Mouse (Mus musculus): ENCODE data around the gene Mdk. TPM values are rescaled to one million over a fixed set of nuclear protein-coding genes. Genes with fewer than 3 reads are reported as not detected.

Mdk gene
- polyA plus RNA-seq, 1 experiment from 2014 or later = 256 TPM

- Histone ChIP-seq H3K9me3 (ENCODE audit: control insufficient read depth, low read length) (no peaks in the 10 kb centered on the region), H3K27me3 (replicated peaks; ENCODE audit: control insufficient read depth, insufficient read depth, low read length) (no peaks in the 10 kb centered on the region), H3K4me1 (replicated peaks; ENCODE audit: control insufficient read depth, insufficient read depth, low read length) (peaks cover 2% of the 10 kb centered on the region; the same call in 1 of the 2 replicates), H3K4me2 (ENCODE audit: low read length) (no peak overlapping the region), H3K9ac (replicated peaks; ENCODE audit: low read depth, low read length) (no peak overlapping the region), H3K4me3 (replicated peaks; ENCODE audit: low read length) (no peak overlapping the region), H3K27ac (ENCODE audit: low read length) (no peak overlapping the region), H3K36me3 (ENCODE audit: control insufficient read depth, insufficient read depth) (peaks cover 8% of the 10 kb centered on the region; the same call in 1 of the 2 replicates)
- ATAC-seq = no peak
- WGBS = 89% methylated on average over 15 of the region's 15 CpGs
Measured at GRCm38 (mm10) chr2:91939303-91939935, 7.3 kb upstream of the Mdk start.

- peaks cover 11% of the 10 kb centered on the region; the same call in 1 of the 2 replicates for H3K4me1 ChIP-seq (replicated peaks; ENCODE audit: control insufficient read depth, insufficient read depth, low read length)
- no peak overlapping the region for H3K9ac ChIP-seq (replicated peaks; ENCODE audit: low read depth, low read length)
- H3K9me3 ChIP-seq (ENCODE audit: control insufficient read depth, low read length) = no peaks in the 10 kb centered on the region
- H3K27me3 ChIP-seq (replicated peaks; ENCODE audit: control insufficient read depth, insufficient read depth, low read length) = no peaks in the 10 kb centered on the region
- H3K36me3 ChIP-seq (ENCODE audit: control insufficient read depth, insufficient read depth) = peaks cover 8% of the 10 kb centered on the region; the same call in 1 of the 2 replicates
- H3K4me2 ChIP-seq (ENCODE audit: low read length) = no peak overlapping the region
- no peak overlapping the region for H3K4me3 ChIP-seq (replicated peaks; ENCODE audit: low read length)
- no peak for ATAC-seq
- 88% methylated on average over 7 of the region's 7 CpGs for WGBS
- no peak overlapping the region for H3K27ac ChIP-seq (ENCODE audit: low read length)
Measured at GRCm38 (mm10) chr2:91936154-91936553, 4.1 kb upstream of the Mdk start.

DNA sequence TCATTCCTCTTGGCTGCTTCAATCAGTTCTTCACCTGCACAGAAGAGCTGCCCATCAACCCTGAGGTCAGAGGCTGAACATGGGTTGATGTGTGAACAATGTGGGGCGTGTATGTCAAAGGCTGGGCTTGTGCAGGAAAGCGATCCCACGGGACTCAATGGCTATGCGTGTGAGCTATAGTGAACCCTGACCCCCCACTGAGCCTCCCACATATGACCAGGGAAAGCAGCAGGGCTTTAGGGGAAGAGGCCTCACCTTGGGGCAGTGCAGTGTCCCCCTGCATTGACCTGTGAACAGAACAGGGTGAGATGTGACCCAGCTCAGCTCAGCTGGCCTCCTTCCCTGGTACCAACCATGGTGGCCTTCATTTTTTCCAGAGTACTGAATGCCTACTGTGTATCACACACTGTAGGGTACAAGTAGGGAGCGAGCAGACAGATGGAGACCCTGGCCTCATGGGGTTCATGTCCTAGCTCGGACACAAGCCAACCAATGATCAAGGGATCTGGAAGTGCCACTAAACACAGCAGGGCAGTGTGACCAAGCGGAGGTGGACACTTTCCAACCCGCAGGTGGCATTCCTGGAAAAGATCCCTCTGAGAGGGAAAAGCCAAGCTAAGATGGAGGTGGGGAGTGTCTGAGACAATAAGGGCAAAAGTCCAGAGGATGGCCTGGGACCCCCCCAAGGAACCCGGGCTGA lies 2.9 kb upstream of the Mdk start:
- Histone ChIP-seq H3K36me3 (ENCODE audit: control insufficient read depth, insufficient read depth) (peaks cover 8% of the 10 kb centered on the region; the same call in 1 of the 2 replicates), H3K4me2 (ENCODE audit: low read length) (no peak overlapping the region), H3K9ac (replicated peaks; ENCODE audit: low read depth, low read length) (no peak overlapping the region), H3K9me3 (ENCODE audit: control insufficient read depth, low read length) (no peaks in the 10 kb centered on the region), H3K27ac (ENCODE audit: low read length) (no peak overlapping the region), H3K27me3 (replicated peaks; ENCODE audit: control insufficient read depth, insufficient read depth, low read length) (no peaks in the 10 kb centered on the region), H3K4me1 (replicated peaks; ENCODE audit: control insufficient read depth, insufficient read depth, low read length) (peaks cover 23% of the 10 kb centered on the region), H3K4me3 (replicated peaks; ENCODE audit: low read length) (no peak overlapping the region)
- 87% methylated on average over 9 of the region's 9 CpGs for WGBS
- no peak for ATAC-seq

GRCm38 (mm10) chr2:91934016-91934415 lies 1.9 kb upstream of the Mdk start:
- Histone ChIP-seq H3K36me3 (ENCODE audit: control insufficient read depth, insufficient read depth) (peaks cover 6% of the 10 kb centered on the region; the same call in 1 of the 2 replicates), H3K27ac (ENCODE audit: low read length) (no peak overlapping the region), H3K9me3 (ENCODE audit: control insufficient read depth, low read length) (no peaks in the 10 kb centered on the region), H3K4me1 (replicated peaks; ENCODE audit: control insufficient read depth, insufficient read depth, low read length) (peaks cover 27% of the 10 kb centered on the region), H3K4me2 (ENCODE audit: low read length) (no peak overlapping the region), H3K27me3 (replicated peaks; ENCODE audit: control insufficient read depth, insufficient read depth, low read length) (no peaks in the 10 kb centered on the region), H3K9ac (replicated peaks; ENCODE audit: low read depth, low read length) (no peak overlapping the region), H3K4me3 (replicated peaks; ENCODE audit: low read length) (no peak overlapping the region)
- no peak for ATAC-seq
- 67% methylated on average over 8 of the region's 8 CpGs for WGBS

- peaks cover 4% of the 10 kb centered on the region; the same call in 1 of the 2 replicates for H3K36me3 ChIP-seq (ENCODE audit: control insufficient read depth, insufficient read depth)
- no peak overlapping the region for H3K27ac ChIP-seq (ENCODE audit: low read length)
Measured at GRCm38 (mm10) chr2:91933471-91933870, 1.4 kb upstream of the Mdk start.

GRCm38 (mm10) chr2:91932737-91933350 lies 747 bp upstream of the Mdk start:
- 15% methylated on average over 6 of the region's 6 CpGs for WGBS

More at GRCm38 (mm10) chr2:91933471-91933870, 1.4 kb upstream of the Mdk start:
- H3K4me2 ChIP-seq (ENCODE audit: low read length) = no peak overlapping the region
- H3K4me3 ChIP-seq (replicated peaks; ENCODE audit: low read length) = no peak overlapping the region
- ATAC-seq = no peak
- WGBS = 39% methylated on average over 9 of the region's 9 CpGs
- peaks cover 27% of the 10 kb centered on the region for H3K4me1 ChIP-seq (replicated peaks; ENCODE audit: control insufficient read depth, insufficient read depth, low read length)
- H3K9me3 ChIP-seq (ENCODE audit: control insufficient read depth, low read length) = no peaks in the 10 kb centered on the region
- H3K27me3 ChIP-seq (replicated peaks; ENCODE audit: control insufficient read depth, insufficient read depth, low read length) = no peaks in the 10 kb centered on the region
- no peak overlapping the region for H3K9ac ChIP-seq (replicated peaks; ENCODE audit: low read depth, low read length)

GRCm38 (mm10) chr2:91931328-91932159 lies 553 bp downstream of the Mdk start:
- Histone ChIP-seq H3K4me1 (replicated peaks; ENCODE audit: control insufficient read depth, insufficient read depth, low read length) (peaks cover 27% of the 10 kb centered on the region), H3K9me3 (ENCODE audit: control insufficient read depth, low read length) (no peaks in the 10 kb centered on the region), H3K27me3 (replicated peaks; ENCODE audit: control insufficient read depth, insufficient read depth, low read length) (no peaks in the 10 kb centered on the region), H3K27ac (ENCODE audit: low read length) (peak overlapping the region; percentile 77), H3K36me3 (ENCODE audit: control insufficient read depth, insufficient read depth) (no peaks in the 10 kb centered on the region), H3K4me3 (replicated peaks; ENCODE audit: low read length) (peak overlapping the region; percentile 67), H3K4me2 (ENCODE audit: low read length) (peak overlapping the region; percentile 86), H3K9ac (replicated peaks; ENCODE audit: low read depth, low read length) (peak overlapping the region; percentile 79)
- ATAC-seq = peak; percentile 78
- WGBS = under 1% methylated on average over 50 of the region's 50 CpGs

More at GRCm38 (mm10) chr2:91932737-91933350, 747 bp upstream of the Mdk start:
- no peak for ATAC-seq
- Histone ChIP-seq H3K9ac (replicated peaks; ENCODE audit: low read depth, low read length) (no peak overlapping the region), H3K27ac (ENCODE audit: low read length) (no peak overlapping the region), H3K4me2 (ENCODE audit: low read length) (no peak overlapping the region), H3K9me3 (ENCODE audit: control insufficient read depth, low read length) (no peaks in the 10 kb centered on the region), H3K4me3 (replicated peaks; ENCODE audit: low read length) (no peak overlapping the region), H3K27me3 (replicated peaks; ENCODE audit: control insufficient read depth, insufficient read depth, low read length) (no peaks in the 10 kb centered on the region), H3K36me3 (ENCODE audit: control insufficient read depth, insufficient read depth) (peaks cover 3% of the 10 kb centered on the region; the same call in 1 of the 2 replicates), H3K4me1 (replicated peaks; ENCODE audit: control insufficient read depth, insufficient read depth, low read length) (peaks cover 27% of the 10 kb centered on the region)

DNA sequence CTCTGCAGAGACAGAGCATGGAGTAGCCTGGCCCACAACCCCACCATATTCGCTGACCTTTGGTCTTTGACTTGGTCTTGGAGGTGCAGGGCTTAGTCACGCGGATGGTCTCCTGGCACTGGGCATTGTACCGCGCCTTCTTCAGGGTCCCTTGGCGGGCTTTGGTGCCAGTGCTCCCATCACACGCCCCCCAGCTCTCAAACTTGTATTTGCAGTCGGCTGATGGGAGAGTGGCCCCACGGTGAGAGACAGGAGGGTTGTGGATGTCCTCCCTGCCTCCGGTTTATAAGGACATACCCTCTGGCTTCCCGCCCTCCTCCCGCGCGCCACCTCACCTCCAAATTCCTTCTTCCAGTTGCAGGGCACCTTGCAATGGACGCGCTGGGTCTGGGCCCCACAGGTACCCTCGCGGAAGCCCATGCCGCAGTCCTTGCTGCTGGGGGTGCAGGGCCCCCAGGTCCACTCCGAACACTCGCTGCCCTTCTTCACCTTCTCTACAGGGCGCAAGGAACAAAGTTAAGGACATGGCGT lies 1.3 kb downstream of the Mdk start:
- ATAC-seq = no peak
- WGBS = under 1% methylated on average over 23 of the region's 23 CpGs

More for the DNA sequence above, 1.3 kb downstream of the Mdk start:
- Histone ChIP-seq H3K4me1 (replicated peaks; ENCODE audit: control insufficient read depth, insufficient read depth, low read length) (peaks cover 27% of the 10 kb centered on the region), H3K4me2 (ENCODE audit: low read length) (peak overlapping the region; percentile 86), H3K36me3 (ENCODE audit: control insufficient read depth, insufficient read depth) (no peaks in the 10 kb centered on the region), H3K9me3 (ENCODE audit: control insufficient read depth, low read length) (no peaks in the 10 kb centered on the region), H3K9ac (replicated peaks; ENCODE audit: low read depth, low read length) (peak overlapping the region; percentile 79), H3K4me3 (replicated peaks; ENCODE audit: low read length) (peak overlapping the region; percentile 67), H3K27ac (ENCODE audit: low read length) (peak overlapping the region; percentile 77; the same call in 1 of the 2 replicates), H3K27me3 (replicated peaks; ENCODE audit: control insufficient read depth, insufficient read depth, low read length) (no peaks in the 10 kb centered on the region)
